Mouse (Mus musculus) brain, adult 2 months (tissue): Measurements from ENCODE around the gene Celsr1.

ENCODE experiments used
- DNase-seq: peaks from one replicate; pipeline ENCODE4 v3.0.0; 2011; ENCODE audit warnings: low read depth, low spot score

Gene Celsr1

DNA sequence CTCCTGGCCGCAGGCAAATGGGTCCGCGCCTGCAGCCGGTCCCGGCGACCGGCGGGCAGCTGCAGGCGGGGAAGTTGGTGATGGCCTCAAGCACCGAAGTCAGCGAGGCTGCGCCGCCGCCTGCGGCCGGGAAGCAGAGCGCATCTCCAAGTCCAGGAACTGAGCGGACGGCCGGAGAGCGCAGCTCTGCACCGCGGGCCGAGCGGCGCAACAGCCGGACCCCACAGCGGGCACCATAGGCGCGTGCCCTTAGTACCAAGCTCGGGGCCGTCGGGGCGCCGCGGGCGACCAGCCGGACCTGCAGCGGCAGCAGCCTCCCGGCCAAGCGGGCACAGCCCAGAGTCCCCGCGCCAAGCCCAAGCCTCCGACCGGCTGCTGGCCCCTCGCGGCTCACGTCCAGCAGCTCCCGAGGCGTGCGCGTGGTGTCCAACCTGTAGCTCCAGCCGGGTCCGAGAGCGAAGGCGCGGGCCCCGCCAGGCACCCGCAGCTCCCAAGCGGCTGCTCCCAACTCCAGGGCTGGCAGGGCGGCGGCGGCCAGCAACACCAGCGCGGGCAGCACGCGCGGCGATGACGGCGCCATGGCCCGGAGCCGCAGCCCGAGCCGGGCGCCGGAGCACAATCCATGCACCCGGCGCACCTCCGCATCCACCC is at the start of gene Celsr1:
TSS of gene Celsr1 (minus strand) at position 587 of the 651 bp plus-strand sequence.
- no peak for DNase-seq

GRCm38 (mm10) chr15:86083261-86083741 is 49.7 kb upstream of the Celsr1 start:
- DNase-seq, result peak; percentile 38

GRCm38 (mm10) chr15:86082551-86082961 is 49.0 kb upstream of the Celsr1 start:
- peak; percentile 92 for DNase-seq

- no peak for DNase-seq
Measured at GRCm38 (mm10) chr15:86081654-86082053, 48.1 kb upstream of the Celsr1 start.

DNA sequence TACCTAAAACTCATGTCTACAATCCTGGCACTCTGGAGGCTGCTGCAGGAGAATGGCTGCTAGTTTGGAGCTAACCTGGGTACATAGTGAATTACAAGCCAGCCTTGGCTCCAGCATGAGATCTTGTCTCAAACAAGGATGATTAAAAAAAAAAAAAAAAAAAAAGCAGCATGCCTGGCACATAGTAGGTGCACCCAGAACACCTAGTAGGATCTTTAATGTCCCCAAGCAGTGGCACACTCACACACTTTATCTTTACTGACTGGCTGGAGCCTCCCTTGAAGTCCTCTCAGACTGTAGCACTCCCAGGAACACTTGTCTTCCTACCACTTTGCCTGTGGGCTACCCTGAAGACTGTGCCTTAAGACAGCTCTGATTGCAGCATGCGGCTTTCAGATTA is 46.8 kb upstream of the Celsr1 start:
- no peak for DNase-seq

DNA sequence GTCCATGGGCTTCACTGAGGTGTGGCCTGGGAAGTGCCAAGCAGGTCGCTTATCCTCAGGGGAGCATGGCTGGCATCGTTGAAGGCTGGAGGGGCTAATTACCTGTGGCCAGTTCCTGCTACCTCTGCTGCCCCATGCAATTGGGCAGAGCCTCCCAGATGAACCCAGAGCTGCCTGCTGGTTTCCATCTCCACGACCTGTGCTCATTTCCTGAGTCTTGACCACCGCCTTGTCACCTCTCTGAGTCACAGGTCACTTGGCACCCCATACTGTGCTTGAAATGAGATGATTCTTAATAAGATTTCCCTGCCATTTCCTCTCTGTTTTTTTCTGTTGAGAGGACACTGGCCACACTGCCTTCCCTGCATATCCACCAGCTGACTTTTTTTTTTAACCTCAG is 46.3 kb upstream of the Celsr1 start:
- DNase-seq, result no peak

GRCm38 (mm10) chr15:86079467-86079866 is 45.9 kb upstream of the Celsr1 start:
- no peak for DNase-seq

GRCm38 (mm10) chr15:86078481-86079216 is 45.1 kb upstream of the Celsr1 start:
- no peak for DNase-seq

GRCm38 (mm10) chr15:86077934-86078333 is 44.4 kb upstream of the Celsr1 start:
- DNase-seq, result no peak

DNA sequence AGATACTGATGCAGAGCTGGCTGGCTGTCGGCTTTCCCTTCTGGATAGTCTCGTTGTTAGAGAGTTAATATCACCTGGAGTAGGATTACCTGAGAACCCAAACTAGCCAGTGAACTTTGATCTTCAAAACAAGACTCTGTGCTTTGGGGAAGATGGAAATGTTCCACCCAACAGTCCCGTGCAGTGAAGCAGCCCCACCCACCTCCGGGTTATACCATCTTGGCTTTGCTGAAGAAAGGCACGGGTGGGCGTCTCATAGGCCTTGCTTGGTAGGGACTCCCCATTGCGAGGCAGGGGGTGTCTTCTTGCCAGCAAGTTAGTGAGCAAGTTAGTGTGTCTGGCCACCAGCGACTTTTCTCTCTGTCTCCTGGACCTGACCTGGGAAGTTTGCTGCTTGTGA is 42.8 kb upstream of the Celsr1 start:
- DNase-seq, result peak; percentile 35

GRCm38 (mm10) chr15:86076048-86076315 is 42.4 kb upstream of the Celsr1 start:
- DNase-seq, result no peak

DNA sequence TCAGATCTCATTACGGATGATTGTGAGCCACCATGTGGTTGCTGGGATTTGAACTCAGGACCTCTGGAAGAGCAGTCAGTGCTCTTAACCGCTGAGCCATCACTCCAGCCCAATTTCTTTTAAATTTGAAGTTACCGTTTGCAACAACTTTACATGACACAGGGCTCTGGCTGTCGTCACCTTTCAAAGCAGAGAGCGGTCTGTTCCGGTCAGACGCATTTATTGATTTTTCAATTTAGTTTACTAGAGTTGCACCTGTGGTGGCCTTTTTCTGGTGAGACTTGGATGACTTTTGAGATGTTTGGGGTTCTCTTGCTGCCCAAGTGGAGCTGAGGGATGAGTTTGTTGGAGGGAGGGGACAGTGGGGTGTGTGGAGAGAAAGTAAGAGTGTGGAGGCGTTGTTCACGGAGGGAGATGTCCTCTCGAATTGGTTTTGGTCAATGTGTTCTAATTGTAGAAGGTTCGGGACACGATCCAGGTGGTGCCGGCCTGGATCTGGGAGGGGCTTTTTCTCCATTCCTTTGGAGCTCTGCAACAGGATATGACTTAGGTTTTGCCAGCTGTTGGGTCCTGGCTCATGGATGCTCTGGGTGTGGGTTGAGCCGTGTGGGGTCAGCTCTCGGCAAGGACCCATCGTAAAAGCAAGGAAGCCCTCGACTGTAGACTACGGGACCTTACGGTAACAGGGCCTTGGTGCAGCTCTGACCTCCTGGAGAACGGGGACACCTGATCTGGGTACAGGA is 41.9 kb upstream of the Celsr1 start:
- DNase-seq, result no peak

DNA sequence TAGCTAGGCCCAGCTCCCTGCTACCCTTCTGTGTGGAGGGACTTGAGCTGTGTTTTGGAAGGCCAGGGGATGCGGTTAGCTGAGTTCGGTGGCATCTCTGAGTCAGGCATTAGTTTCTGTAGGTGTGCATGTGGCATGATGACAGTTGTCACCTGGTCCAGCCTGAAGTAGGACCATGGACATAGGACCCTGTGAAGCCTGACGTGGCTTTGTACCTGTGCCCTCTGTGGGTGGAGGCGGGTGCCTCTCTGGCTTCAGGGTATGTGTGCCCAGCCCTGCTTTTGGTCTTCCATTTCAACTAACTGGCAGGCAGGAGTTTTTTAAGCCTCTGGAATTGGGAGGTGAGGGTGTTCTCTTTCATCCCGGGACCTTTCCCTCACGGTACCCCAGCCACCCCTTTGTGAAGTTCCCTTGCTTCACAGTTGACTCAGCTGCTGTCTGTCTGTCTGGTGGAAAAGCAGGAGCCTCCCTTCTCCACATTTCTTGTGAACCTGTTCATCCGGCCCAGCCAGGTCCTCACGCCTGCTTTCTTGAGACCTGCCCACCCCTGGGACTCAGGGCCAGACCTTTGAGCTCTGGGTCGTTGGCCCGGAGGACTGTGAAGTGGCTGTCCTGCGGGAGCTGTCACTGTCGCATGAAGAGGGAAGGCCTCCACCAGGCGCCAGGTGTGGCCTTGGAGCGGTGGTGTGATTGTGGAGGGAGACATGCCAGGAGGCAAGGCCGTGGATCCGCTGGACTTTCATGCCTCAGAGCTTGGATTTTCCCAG is 40.8 kb upstream of the Celsr1 start:
- no peak for DNase-seq

DNA sequence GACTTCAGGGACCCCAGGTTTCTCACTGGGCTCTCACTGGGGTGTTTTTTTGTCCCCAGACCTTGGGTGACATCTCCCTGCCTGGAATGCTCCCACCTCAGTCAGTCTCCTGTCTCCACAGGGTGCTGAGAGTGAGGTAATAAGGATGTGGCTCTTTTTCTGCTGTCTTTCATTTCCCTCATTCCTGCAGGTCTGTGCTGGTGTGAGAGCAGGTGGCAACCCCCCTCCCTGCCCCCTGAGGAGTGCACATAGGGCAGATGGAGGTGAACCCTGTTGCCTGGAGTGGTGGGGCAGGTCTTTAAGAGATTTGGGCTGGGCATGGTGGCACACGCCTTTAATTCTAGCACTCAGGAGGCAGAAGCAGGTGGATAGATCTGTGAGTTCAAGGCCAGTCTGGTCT is 37.6 kb upstream of the Celsr1 start:
- DNase-seq, result no peak

DNA sequence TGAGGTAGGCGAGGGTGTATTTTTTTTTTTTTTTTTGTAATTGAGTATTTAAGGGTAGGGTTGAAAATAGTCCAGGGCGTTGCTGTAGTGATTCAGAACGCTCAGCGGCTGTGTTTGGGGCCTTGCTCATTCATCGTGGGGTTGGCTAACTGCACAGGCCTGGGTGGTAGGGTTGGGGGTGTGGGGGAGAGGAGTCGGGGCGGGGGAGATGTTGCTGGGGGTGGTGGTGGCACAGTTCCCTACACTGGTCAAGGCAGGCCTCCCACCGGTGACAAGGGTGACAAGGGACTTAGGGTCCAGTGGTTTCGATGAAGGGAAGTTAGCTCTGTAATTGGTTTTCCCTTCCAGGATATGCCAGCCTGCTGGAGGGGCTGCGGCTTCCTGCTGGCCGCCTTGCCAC is 36.8 kb upstream of the Celsr1 start:
- peak; percentile 58 for DNase-seq

DNA sequence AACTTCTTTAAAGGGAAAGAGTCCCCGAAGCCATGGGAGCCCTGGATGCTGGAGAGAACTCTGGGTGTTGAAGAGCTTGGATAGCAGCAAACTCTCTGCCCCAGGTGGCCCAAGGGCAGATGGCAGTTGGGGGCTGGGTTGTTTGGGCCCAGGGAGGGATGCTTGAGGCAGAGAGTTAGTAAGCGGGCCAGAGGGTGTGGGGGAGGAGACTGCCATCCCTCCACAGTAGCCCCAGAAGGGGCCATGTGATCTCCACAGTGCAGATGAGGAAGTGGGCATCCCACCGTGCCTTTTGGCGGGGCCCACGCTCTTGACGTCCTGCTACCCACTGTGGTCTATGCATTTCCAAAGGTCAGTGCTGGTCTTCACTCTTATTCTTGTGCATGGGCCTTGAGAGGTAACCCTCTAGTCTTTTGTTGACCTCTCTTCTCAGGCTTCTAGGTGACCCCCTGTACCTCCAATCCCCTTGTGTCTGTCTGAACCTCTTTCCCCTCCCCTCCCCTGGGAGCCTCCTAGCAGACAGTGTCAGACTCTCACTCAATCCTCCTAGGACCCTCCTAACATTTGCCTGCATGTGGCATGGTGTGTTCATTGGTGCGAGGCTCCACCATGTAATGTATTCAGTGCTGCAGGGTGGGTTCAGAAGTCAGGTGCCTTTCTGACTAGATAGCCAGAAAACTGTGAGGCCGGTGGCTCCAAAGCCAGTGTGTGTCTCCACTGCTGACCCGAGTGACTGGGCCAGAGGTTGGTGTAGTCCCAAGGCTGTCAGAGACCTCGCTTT is 35.6 kb upstream of the Celsr1 start:
- peak; percentile 66 for DNase-seq

- DNase-seq, result no peak
Measured at GRCm38 (mm10) chr15:86067941-86068495, 34.4 kb upstream of the Celsr1 start.

GRCm38 (mm10) chr15:86067581-86067910 is 34.0 kb upstream of the Celsr1 start:
- peak; percentile 73 for DNase-seq

- DNase-seq, result peak; percentile 84
Measured at GRCm38 (mm10) chr15:86066836-86067580, 33.4 kb upstream of the Celsr1 start.

GRCm38 (mm10) chr15:86065367-86065766 is 31.8 kb upstream of the Celsr1 start:
- peak; percentile 69 for DNase-seq
